Mouse (Mus musculus): ENCODE data around the gene Twnk.

The Twnk gene

DNA sequence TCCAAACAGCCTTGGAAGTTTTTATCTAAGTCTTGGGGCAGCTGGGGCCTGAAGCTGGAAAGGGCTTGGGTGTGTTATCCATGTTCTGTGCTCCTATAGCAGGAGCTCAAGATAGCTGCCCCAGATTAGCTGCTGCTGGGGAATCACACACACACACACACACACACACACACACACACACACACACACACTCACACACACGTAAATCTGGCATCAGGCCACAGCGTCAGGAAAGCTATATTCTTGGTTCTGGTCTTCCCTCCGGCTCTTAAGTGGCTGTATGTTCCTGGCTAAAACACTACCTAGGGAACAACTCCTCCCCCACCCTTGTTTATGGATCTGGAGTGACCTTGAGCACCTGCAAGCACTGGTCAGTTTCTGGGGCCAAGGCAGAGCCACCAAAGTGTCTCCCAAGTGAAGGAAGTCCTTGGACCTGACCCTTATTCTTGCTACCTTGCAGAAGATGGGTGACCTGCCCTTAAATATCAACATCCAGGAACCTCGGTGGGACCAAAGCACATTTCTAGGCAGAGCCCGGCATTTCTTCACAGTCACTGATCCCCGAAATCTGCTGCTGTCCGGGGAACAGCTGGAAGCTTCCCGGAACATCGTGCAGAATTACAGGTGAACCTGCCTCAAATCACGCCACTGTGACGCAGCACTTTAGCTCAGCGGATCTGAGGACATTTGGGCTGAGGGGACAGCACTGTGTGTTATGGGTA lies 43.3 kb downstream of the Twnk start:
- in situ Hi-C loops (cut with MboI, MseI), result no loop called here

DNA sequence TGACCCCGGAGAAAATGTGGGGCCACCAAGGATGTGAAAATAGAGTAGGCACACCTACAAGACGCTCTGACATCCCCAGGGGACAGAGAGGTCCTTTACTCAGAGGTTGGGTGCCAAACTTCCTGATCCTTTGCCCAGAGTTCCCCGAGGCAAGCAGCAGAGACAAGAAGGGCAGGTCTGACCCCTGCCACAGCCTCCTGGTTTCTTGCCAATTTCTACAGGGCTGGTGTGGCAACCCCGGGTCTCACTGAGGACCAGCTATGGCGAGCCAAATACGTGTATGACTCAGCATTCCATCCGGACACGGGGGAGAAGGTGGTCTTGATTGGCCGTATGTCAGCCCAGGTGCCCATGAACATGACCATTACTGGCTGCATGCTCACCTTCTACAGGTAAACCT lies 44.1 kb downstream of the Twnk start:
- in situ Hi-C loops (cut with MboI, MseI), result no loop called here

- in situ Hi-C loops (cut with MboI, MseI), result no loop called here
These were observed 48.0 kb downstream of the Twnk start for GRCm38 (mm10) chr19:45053451-45053850.

DNA sequence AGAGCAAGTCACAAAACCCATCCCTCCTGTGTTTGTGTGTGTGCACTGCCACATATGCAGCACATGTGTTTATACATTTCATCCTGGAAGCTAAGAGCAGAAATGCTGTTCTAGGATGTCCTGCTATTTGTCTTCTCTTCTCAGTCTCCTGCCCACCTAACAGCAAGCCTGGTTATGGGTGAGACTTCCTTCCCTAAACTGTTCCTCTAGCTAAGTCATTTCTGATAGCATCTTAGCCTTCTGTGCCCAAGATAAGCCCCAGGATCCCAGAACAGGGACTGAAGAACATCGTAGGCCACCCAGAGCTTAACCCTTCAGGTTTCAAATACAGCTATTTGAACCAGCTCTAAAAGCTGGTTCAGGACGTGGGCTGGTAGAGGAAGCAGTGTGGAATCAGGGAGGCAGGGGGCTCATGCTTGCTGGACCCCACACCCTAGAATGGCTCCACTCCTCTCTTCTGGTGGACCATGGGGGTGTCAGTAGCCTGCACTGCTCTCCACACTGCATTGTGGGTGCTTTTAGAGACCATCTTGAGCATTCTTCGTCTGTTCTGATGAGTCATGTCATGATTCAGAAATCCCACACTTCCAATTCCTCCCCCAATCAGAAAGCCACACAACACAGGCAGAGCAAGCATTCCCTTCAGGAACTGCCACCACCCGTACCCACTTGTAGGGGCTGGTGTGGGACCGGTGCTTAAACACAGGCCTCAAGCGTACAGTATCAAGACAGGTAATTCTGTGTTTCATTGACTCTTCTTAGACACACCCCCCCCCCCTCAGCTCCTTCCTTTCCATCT lies 49.6 kb downstream of the Twnk start:
- in situ Hi-C loops (cut with MboI, MseI), result no loop called here

DNA sequence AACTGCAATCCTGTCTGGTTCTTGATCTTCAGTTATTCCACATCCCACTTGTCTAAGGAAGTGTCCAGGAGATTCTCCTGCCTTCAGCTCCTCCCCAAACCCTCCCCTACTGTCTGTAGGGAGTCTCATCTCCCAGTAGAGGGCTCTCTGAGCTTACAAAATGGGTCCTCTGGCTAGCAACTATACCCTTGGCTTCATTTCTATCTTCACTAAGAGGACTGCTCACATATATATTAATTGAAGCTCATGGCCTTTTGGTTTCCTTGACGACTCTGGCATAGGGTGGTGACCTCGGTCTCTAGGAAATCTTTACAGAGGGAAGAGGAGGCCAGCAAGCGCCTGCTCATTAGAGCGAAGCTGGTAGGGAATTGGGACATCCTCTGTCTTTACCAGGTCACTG lies 50.9 kb downstream of the Twnk start:
- in situ Hi-C loops (cut with MboI, MseI), result no loop called here

- in situ Hi-C loops (cut with MboI, MseI), result no loop called here
These were observed 51.6 kb downstream of the Twnk start for GRCm38 (mm10) chr19:45056908-45057698.

- in situ Hi-C loops (cut with MboI, MseI), result no loop called here
These were observed 52.3 kb downstream of the Twnk start for GRCm38 (mm10) chr19:45057724-45058112.

- in situ Hi-C loops (cut with MboI, MseI), result no loop called here
These were observed 52.8 kb downstream of the Twnk start for GRCm38 (mm10) chr19:45058113-45058839.

- in situ Hi-C loops (cut with MboI, MseI), result no loop called here
These were observed 53.4 kb downstream of the Twnk start for GRCm38 (mm10) chr19:45058841-45059240.
